Mouse (Mus musculus) testis, adult 2 months (tissue): ENCODE measurements around the gene Mcm8. TPM values are rescaled to one million over a fixed set of nuclear protein-coding genes. Genes with fewer than 3 reads are reported as not detected.

Experiments used
- H3K27ac ChIP-seq: fragments of 200-500 bp; 2 replicates; pipeline ENCODE4 v1.5.1; 2012; ENCODE audit warnings: low read depth, low read length; ENCODE audit not compliant: control insufficient read depth, insufficient read depth
- H3K27me3 ChIP-seq: fragments of 200-500 bp; 2 replicates; pipeline ENCODE4 v1.6.1; 2012; ENCODE audit warnings: mild to moderate bottlenecking, low read length, moderate library complexity; ENCODE audit not compliant: control insufficient read depth, insufficient read depth
- H3K36me3 ChIP-seq: fragments of 200-500 bp; 2 replicates; pipeline ENCODE4 v1.6.1; 2012; ENCODE audit warnings: mild to moderate bottlenecking, low read length; ENCODE audit not compliant: control insufficient read depth, insufficient read depth
- H3K4me1 ChIP-seq: fragments of 200-500 bp; 2 replicates; pipeline ENCODE4 v1.6.1; 2012; ENCODE audit warnings: low read length; ENCODE audit not compliant: control insufficient read depth, insufficient read depth
- H3K4me3 ChIP-seq: fragments of 200-500 bp; 2 replicates; pipeline ENCODE4 v1.5.1; 2012; ENCODE audit warnings: low read depth, mild to moderate bottlenecking, low read length, moderate library complexity, mixed read lengths; ENCODE audit not compliant: control insufficient read depth
- CTCF ChIP-seq: fragments of 200-500 bp; IDR thresholded peaks from 2 replicates; pipeline ENCODE4 v1.5.1; 2012; ENCODE audit warnings: low read depth, mild to moderate bottlenecking, inconsistent platforms, low read length, moderate library complexity; ENCODE audit not compliant: control insufficient read depth, insufficient read depth, insufficient replicate concordance
- POLR2A ChIP-seq: fragments of 200-500 bp; IDR thresholded peaks from 2 replicates; pipeline ENCODE4 v1.6.1; 2012; ENCODE audit warnings: low read depth, mild to moderate bottlenecking, inconsistent platforms, low read length, moderate library complexity; ENCODE audit not compliant: control insufficient read depth
- polyA plus RNA-seq: library from polyadenylated mRNA; depleted of rRNA; stranded (reverse); fragments of >200 nt; gene quantifications from 2 replicates; pipeline ENCODE4 v1.2.3, GENCODE M21; 2012; rRNA removed

The Mcm8 gene
- 3.0 and 3.2 TPM in 2 replicates for polyA plus RNA-seq

DNA sequence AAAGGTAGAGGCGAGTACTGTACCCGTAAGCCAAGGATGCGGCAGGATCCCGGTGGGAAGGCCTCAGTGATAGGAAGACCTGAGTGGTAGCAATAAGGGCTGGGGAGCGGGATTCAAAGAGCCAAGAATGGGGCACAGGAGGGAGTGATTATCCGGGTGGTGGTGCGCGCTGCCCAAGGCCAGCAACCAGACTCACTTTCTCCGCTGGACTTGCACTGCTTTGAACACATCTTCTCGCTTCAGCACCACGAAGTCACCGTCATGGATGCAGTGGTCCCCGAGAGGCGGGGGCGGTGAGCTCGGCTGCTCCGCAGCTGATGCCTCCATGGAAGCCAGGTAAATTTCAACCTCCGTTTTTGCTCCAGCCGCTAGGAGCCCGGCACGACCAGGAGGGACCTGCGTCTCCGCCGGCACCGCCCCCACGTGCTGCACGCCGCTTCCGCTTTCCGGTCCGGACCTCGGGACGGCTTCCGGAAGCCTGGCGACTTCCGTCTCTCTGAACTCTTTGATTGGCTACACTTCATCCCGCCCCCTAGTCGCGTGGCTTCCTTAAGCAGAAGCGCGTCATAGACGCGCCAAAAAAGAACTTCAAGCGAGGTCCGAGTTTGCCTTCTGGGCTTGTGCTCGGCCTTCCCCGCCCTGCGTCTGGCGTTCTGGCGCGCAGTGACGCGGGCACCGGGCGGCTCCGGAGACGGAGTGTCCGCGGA lies at the start of gene Mcm8, which contains the start of gene Trmt6:
Gene Mcm8, plus strand, starts transcription at position 534 of the 707 bp plus-strand sequence.
Gene Trmt6, minus strand, starts transcription at position 448 of the 707 bp plus-strand sequence.
- no peaks in the 10 kb centered on the region for H3K27me3 ChIP-seq
- H3K4me3 ChIP-seq, result peak within 1 kb of the TSS; percentile 95
- no peaks in the 10 kb centered on the region for H3K36me3 ChIP-seq
- TF ChIP-seq POLR2A (peak; percentile 66), CTCF (no peak; the same call in 1 of the 2 replicates)
- H3K4me1 ChIP-seq, result peaks cover 4% of the 10 kb centered on the region
- peak within 1 kb of the TSS; percentile 54 for H3K27ac ChIP-seq

DNA sequence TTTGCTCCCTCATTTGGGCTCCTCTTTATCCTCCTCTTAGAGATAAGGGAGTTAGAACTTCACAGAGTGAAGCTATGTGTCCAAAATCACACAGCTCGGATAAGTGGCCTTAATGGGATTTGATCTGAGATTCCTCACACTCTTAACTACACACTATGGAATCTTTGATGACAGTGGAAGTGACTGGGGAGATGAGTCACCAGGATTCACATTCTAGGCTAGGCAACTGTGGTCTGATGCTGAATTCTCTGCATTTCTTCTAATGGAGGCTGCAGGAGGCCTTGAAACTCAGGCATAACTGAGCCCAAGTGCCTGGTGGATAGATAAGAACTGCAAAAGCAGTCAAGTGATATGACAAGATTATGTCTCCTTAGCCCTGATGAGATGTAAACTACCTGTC lies 45.1 kb upstream of the Mcm8 start:
- no peaks in the 10 kb centered on the region for H3K4me1 ChIP-seq
- H3K36me3 ChIP-seq, result no peaks in the 10 kb centered on the region
- no peak overlapping the region for H3K4me3 ChIP-seq
- H3K27me3 ChIP-seq, result no peaks in the 10 kb centered on the region
- no peak overlapping the region for H3K27ac ChIP-seq
- no peak for TF ChIP-seq CTCF
- no peak for TF ChIP-seq POLR2A

DNA sequence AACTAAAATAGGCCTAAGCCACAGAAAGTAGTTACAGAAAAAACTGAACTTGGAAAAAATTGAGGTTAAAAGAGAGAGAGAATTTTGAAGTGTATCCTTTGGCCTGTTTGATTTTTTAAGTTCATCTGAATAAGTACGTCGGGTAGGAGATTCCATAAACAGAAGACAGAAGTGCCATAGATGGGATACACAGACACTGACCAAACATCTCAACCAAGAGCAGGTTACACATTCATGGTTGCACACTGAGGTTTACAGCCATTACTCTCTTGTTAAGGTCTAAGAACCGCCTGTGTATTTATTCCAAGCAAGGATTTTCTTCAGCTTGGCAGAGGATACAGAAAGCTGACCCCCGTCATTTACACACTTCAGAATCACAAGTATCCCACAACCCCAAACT lies 35.0 kb upstream of the Mcm8 start, which contains the start of gene Chgb:
Gene Chgb, plus strand, starts transcription at position 301 of the 400 bp plus-strand sequence.
- TF ChIP-seq POLR2A, result no peak
- TF ChIP-seq CTCF, result no peak
- H3K27me3 ChIP-seq, result no peaks in the 10 kb centered on the region
- H3K27ac ChIP-seq, result no peak within 1 kb of the TSS
- no peaks in the 10 kb centered on the region for H3K36me3 ChIP-seq
- no peaks in the 10 kb centered on the region for H3K4me1 ChIP-seq
- H3K4me3 ChIP-seq, result peak within 1 kb of the TSS; percentile 54

GRCm38 (mm10) chr2:132781439-132782068 lies 34.4 kb upstream of the Mcm8 start:
- no peak overlapping the region for H3K27ac ChIP-seq
- no peak for TF ChIP-seq POLR2A
- no peak for TF ChIP-seq CTCF

GRCm38 (mm10) chr2:132784039-132784438 lies 31.9 kb upstream of the Mcm8 start:
- Histone ChIP-seq H3K27me3 (no peaks in the 10 kb centered on the region), H3K36me3 (no peaks in the 10 kb centered on the region), H3K4me3 (no peak overlapping the region), H3K27ac (no peak overlapping the region), H3K4me1 (no peaks in the 10 kb centered on the region)
- no peak for TF ChIP-seq POLR2A
- no peak for TF ChIP-seq CTCF

More at GRCm38 (mm10) chr2:132781439-132782068, 34.4 kb upstream of the Mcm8 start:
- H3K4me3 ChIP-seq, result peak overlapping the region; percentile 54
- no peaks in the 10 kb centered on the region for H3K4me1 ChIP-seq
- H3K36me3 ChIP-seq, result no peaks in the 10 kb centered on the region
- H3K27me3 ChIP-seq, result no peaks in the 10 kb centered on the region

DNA sequence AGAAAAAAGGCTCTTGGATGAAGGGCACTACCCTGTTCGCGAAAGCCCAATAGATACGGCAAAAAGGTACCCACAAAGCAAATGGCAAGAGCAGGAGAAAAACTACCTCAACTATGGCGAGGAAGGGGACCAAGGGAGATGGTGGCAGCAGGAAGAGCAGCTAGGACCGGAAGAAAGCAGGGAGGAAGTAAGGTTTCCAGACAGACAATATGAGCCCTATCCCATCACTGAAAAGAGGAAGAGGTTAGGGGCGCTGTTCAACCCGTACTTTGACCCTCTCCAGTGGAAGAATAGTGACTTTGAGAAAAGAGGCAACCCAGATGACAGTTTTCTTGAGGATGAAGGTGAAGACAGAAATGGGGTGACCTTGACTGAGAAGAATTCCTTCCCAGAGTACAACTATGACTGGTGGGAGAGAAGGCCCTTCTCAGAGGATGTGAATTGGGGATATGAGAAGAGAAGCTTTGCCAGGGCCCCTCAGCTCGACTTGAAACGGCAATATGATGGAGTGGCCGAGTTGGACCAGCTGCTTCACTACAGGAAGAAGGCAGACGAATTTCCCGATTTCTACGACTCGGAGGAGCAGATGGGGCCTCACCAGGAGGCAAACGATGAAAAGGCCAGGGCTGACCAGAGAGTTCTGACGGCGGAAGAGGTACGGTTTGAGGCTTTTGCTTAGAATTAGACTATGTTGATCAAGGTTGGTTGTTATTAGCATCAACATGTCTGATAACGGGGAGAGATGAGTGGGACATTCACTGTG lies 22.3 kb upstream of the Mcm8 start:
- Histone ChIP-seq H3K4me1 (peaks cover 12% of the 10 kb centered on the region), H3K36me3 (no peaks in the 10 kb centered on the region)
- TF ChIP-seq POLR2A (no peak), CTCF (no peak)

GRCm38 (mm10) chr2:132794204-132794586 lies 21.7 kb upstream of the Mcm8 start:
- peaks cover 12% of the 10 kb centered on the region for H3K4me1 ChIP-seq
- H3K36me3 ChIP-seq, result no peaks in the 10 kb centered on the region
- no peak overlapping the region for H3K27ac ChIP-seq
- no peak for TF ChIP-seq CTCF
- TF ChIP-seq POLR2A, result no peak
- H3K27me3 ChIP-seq, result no peaks in the 10 kb centered on the region
- H3K4me3 ChIP-seq, result peak overlapping the region; percentile 50

More for the DNA sequence above, 22.3 kb upstream of the Mcm8 start:
- Histone ChIP-seq H3K4me3 (peak overlapping the region; percentile 50), H3K27me3 (no peaks in the 10 kb centered on the region), H3K27ac (no peak overlapping the region)
